Mouse (Mus musculus): ENCODE data around the gene Uhrf1.

- TF ChIP-seq TAL1 (IDR thresholded peaks at IDR 0.05; ENCODE audit: low read length) (no peak), GATA1 (IDR thresholded peaks at IDR 0.05; ENCODE audit: low read length) (no peak)
Observed at GRCm38 (mm10) chr17:56329267-56329666, 26.1 kb downstream of the Uhrf1 start.

Data from erythroblast, embryonic 14.5 days (primary cell).